Mouse (Mus musculus) bone marrow, adult 2 months (tissue): ENCODE results near the gene Lpar1. TPM values are rescaled to one million over a fixed set of nuclear protein-coding genes. Genes with fewer than 3 reads are reported as not detected.

Source experiments
- H3K27ac ChIP-seq: fragments of 200-500 bp; 2 replicates; pipeline ENCODE4 v1.5.1; 2012; ENCODE audit warnings: low read depth, mild to moderate bottlenecking, control low read depth, inconsistent platforms, low read length; ENCODE audit not compliant: control insufficient read depth, poor library complexity, insufficient read depth
- H3K4me1 ChIP-seq: fragments of 200-500 bp; 2 replicates; pipeline ENCODE4 v1.6.1; 2011; ENCODE audit warnings: low read length; ENCODE audit not compliant: control insufficient read depth, insufficient read depth
- H3K4me3 ChIP-seq: fragments of 200-500 bp; replicated peaks from 2 replicates; pipeline ENCODE3; 2011; ENCODE audit warnings: mild to moderate bottlenecking, low read depth, low read length, control low read depth; ENCODE audit not compliant: control insufficient read depth
- CTCF ChIP-seq: fragments of 200-500 bp; IDR thresholded peaks from 2 replicates; pipeline ENCODE4 v1.5.1; 2011; ENCODE audit warnings: low read length, control low read depth; ENCODE audit not compliant: control insufficient read depth, insufficient read depth
- POLR2A ChIP-seq: fragments of 200-500 bp; IDR thresholded peaks from 2 replicates; pipeline ENCODE4 v1.6.1; 2011; ENCODE audit warnings: low read depth, mild to moderate bottlenecking, control low read depth, low read length, borderline replicate concordance; ENCODE audit not compliant: control insufficient read depth
- WGBS: fragments of 180-500 bp; shearing (Covaris S2); methylation state at CpG from one replicate; pipeline ENCODE4 v1.1.7; 2018; 5-methylcytosine and 5-hydroxymethylcytosine counted together
- polyA plus RNA-seq: library from polyadenylated mRNA; stranded (reverse); fragments of >200 nt; gene quantifications from 2 replicates; pipeline ENCODE4 v1.2.4, GENCODE M21; 2011; ENCODE audit warnings: low replicate concordance; ENCODE audit not compliant: missing spikeins, insufficient read depth, insufficient read length

The Lpar1 gene
- polyA plus RNA-seq, 1 experiment, result 2.0 TPM

GRCm38 (mm10) chr4:58538696-58539095, 15.0 kb downstream of the Lpar1 start:
- WGBS, result 86% methylated on average over 3 of the region's 3 CpGs
- Histone ChIP-seq H3K4me3 (no peak overlapping the region), H3K27ac (no peak overlapping the region), H3K4me1 (no peaks in the 10 kb centered on the region)
- TF ChIP-seq CTCF, result no peak

- TF ChIP-seq POLR2A (no peak), CTCF (no peak)
- 38% methylated on average over 6 of the region's 6 CpGs for WGBS
- Histone ChIP-seq H3K27ac (no peak overlapping the region), H3K4me3 (no peak overlapping the region), H3K4me1 (no peaks in the 10 kb centered on the region)
These were observed 17.9 kb downstream of the Lpar1 start for GRCm38 (mm10) chr4:58535754-58536153.

- WGBS, result 83% methylated on average over 15 of the region's 15 CpGs
- no peaks in the 10 kb centered on the region for H3K4me1 ChIP-seq
- H3K27ac ChIP-seq, result no peak overlapping the region
- TF ChIP-seq POLR2A (no peak), CTCF (no peak)
- H3K4me3 ChIP-seq, result no peak overlapping the region
These were observed 18.9 kb downstream of the Lpar1 start for GRCm38 (mm10) chr4:58534726-58535350.

GRCm38 (mm10) chr4:58534141-58534571, 19.5 kb downstream of the Lpar1 start:
- Histone ChIP-seq H3K27ac (no peak overlapping the region), H3K4me3 (no peak overlapping the region), H3K4me1 (no peaks in the 10 kb centered on the region)
- TF ChIP-seq CTCF (no peak), POLR2A (no peak)
- 81% methylated on average over 13 of the region's 13 CpGs for WGBS

- Histone ChIP-seq H3K4me3 (no peak overlapping the region), H3K27ac (no peak overlapping the region), H3K4me1 (no peaks in the 10 kb centered on the region)
- TF ChIP-seq POLR2A, result no peak
- TF ChIP-seq CTCF, result no peak
- WGBS, result 77% methylated on average over 3 of the region's 3 CpGs
These were observed 20.2 kb downstream of the Lpar1 start for GRCm38 (mm10) chr4:58533519-58533918.

GRCm38 (mm10) chr4:58532326-58532725, 21.4 kb downstream of the Lpar1 start:
- Histone ChIP-seq H3K4me1 (no peaks in the 10 kb centered on the region), H3K27ac (no peak overlapping the region), H3K4me3 (no peak overlapping the region)
- TF ChIP-seq CTCF (no peak), POLR2A (no peak)
- WGBS, result 60% methylated on average over 3 of the region's 3 CpGs

GRCm38 (mm10) chr4:58530706-58531105, 23.0 kb downstream of the Lpar1 start:
- TF ChIP-seq CTCF (no peak), POLR2A (no peak)
- Histone ChIP-seq H3K4me3 (no peak overlapping the region), H3K4me1 (no peaks in the 10 kb centered on the region), H3K27ac (no peak overlapping the region)
- WGBS, result 88% methylated on average over 5 of the region's 5 CpGs

- H3K4me1 ChIP-seq, result no peaks in the 10 kb centered on the region
- 76% methylated on average over 3 of the region's 3 CpGs for WGBS
- no peak overlapping the region for H3K27ac ChIP-seq
- TF ChIP-seq CTCF (no peak), POLR2A (no peak)
- no peak overlapping the region for H3K4me3 ChIP-seq
These were observed 23.4 kb downstream of the Lpar1 start for GRCm38 (mm10) chr4:58530279-58530678.

- TF ChIP-seq CTCF (no peak), POLR2A (no peak)
- no peaks in the 10 kb centered on the region for H3K4me1 ChIP-seq
- WGBS, result 75% methylated on average over 3 of the region's 3 CpGs
- no peak overlapping the region for H3K27ac ChIP-seq
- no peak overlapping the region for H3K4me3 ChIP-seq
These were observed 25.8 kb downstream of the Lpar1 start for GRCm38 (mm10) chr4:58527852-58528251.
